Mouse (Mus musculus): Measurements from ENCODE around the gene Myo9b. TPM values are rescaled to one million over a fixed set of nuclear protein-coding genes. Genes with fewer than 3 reads are reported as not detected.
A peak's percentile ranks its signal among the peaks of the same experiment; 100 is the strongest.

Gene Myo9b
- total RNA-seq, 2 experiments from 2014 or later, result 35.5 to 38.6 TPM

- peak; percentile 79 for ATAC-seq (replicated peaks; ENCODE audit: poor library complexity, severe bottlenecking)
Measured at GRCm38 (mm10) chr8:71381971-71382961, 109.8 kb downstream of the Myo9b start.

GRCm38 (mm10) chr8:71383396-71383795 lies 110.9 kb downstream of the Myo9b start:
- ATAC-seq (replicated peaks; ENCODE audit: poor library complexity, severe bottlenecking), result no peak

- ATAC-seq (replicated peaks; ENCODE audit: poor library complexity, severe bottlenecking), result no peak
Measured at GRCm38 (mm10) chr8:71383860-71384259, 111.3 kb downstream of the Myo9b start.

- no peak for ATAC-seq (replicated peaks; ENCODE audit: poor library complexity, severe bottlenecking)
Measured at GRCm38 (mm10) chr8:71385212-71385835, 112.8 kb downstream of the Myo9b start.

- ATAC-seq (replicated peaks; ENCODE audit: poor library complexity, severe bottlenecking), result peak; percentile 55
Measured at GRCm38 (mm10) chr8:71388267-71388666, 115.8 kb downstream of the Myo9b start.

GRCm38 (mm10) chr8:71391696-71392095 lies 119.2 kb downstream of the Myo9b start:
- ATAC-seq (replicated peaks; ENCODE audit: poor library complexity, severe bottlenecking), result no peak

- no peak for ATAC-seq (replicated peaks; ENCODE audit: poor library complexity, severe bottlenecking)
Measured at GRCm38 (mm10) chr8:71392391-71392790, 119.9 kb downstream of the Myo9b start.

GRCm38 (mm10) chr8:71392871-71393270 lies 120.4 kb downstream of the Myo9b start:
- no peak for ATAC-seq (replicated peaks; ENCODE audit: poor library complexity, severe bottlenecking)

GRCm38 (mm10) chr8:71394481-71394880 lies 122.0 kb downstream of the Myo9b start:
- ATAC-seq (replicated peaks; ENCODE audit: poor library complexity, severe bottlenecking), result no peak

- ATAC-seq (replicated peaks; ENCODE audit: poor library complexity, severe bottlenecking), result no peak
Measured at GRCm38 (mm10) chr8:71395071-71395470, 122.6 kb downstream of the Myo9b start.

GRCm38 (mm10) chr8:71395629-71396028 lies 123.1 kb downstream of the Myo9b start, which contains the start of gene Ushbp1:
Gene Ushbp1, minus strand, starts transcription at chr8:71395802.
- no peak for ATAC-seq (replicated peaks; ENCODE audit: poor library complexity, severe bottlenecking)

- ATAC-seq (replicated peaks; ENCODE audit: poor library complexity, severe bottlenecking), result peak; percentile 99
Measured at GRCm38 (mm10) chr8:71396639-71397305, 124.3 kb downstream of the Myo9b start, which contains the start of gene Babam1. Gene Babam1, plus strand, starts transcription at chr8:71396861.

GRCm38 (mm10) chr8:71397701-71398100 lies 125.2 kb downstream of the Myo9b start:
- no peak for ATAC-seq (replicated peaks; ENCODE audit: poor library complexity, severe bottlenecking)

GRCm38 (mm10) chr8:71400826-71401225 lies 128.3 kb downstream of the Myo9b start:
- no peak for ATAC-seq (replicated peaks; ENCODE audit: poor library complexity, severe bottlenecking)

- no peak for ATAC-seq (replicated peaks; ENCODE audit: poor library complexity, severe bottlenecking)
Measured at GRCm38 (mm10) chr8:71401454-71401853, 128.9 kb downstream of the Myo9b start.

- ATAC-seq (replicated peaks; ENCODE audit: poor library complexity, severe bottlenecking), result no peak
Measured at GRCm38 (mm10) chr8:71402446-71402964, 130.0 kb downstream of the Myo9b start.

GRCm38 (mm10) chr8:71403107-71403885 lies 130.8 kb downstream of the Myo9b start:
- no peak for ATAC-seq (replicated peaks; ENCODE audit: poor library complexity, severe bottlenecking)

GRCm38 (mm10) chr8:71404011-71404410 lies 131.5 kb downstream of the Myo9b start:
- no peak for ATAC-seq (replicated peaks; ENCODE audit: poor library complexity, severe bottlenecking)

GRCm38 (mm10) chr8:71404951-71405351 lies 132.4 kb downstream of the Myo9b start:
- 0 out of 2 replicates have a peak, but pooled peaks have one; percentile 13 for ATAC-seq (replicated peaks; ENCODE audit: poor library complexity, severe bottlenecking)
